Mouse (Mus musculus): Measurements from ENCODE around the gene Wnt7a.

- no peak for TF ChIP-seq USF1 (IDR thresholded peaks at IDR 0.05; ENCODE audit: low read depth)
- no peak for TF ChIP-seq POLR2A (IDR thresholded peaks at IDR 0.05; ENCODE audit: insufficient read length, low read depth)
- no peak for TF ChIP-seq MAX (IDR thresholded peaks at IDR 0.05; ENCODE audit: low read depth)
- TF ChIP-seq CEBPB (IDR thresholded peaks at IDR 0.05; ENCODE audit: insufficient read depth, poor library complexity, severe bottlenecking) = no peak
- no peak for TF ChIP-seq TCF12 (IDR thresholded peaks at IDR 0.05; ENCODE audit: insufficient read depth, poor library complexity, severe bottlenecking)
- TF ChIP-seq MYOD1 (IDR thresholded peaks at IDR 0.05; ENCODE audit: control insufficient read depth in 1 of 3, insufficient read length in 2 of 3, low read depth in 2 of 3) = no peak
- no peak for TF ChIP-seq MYOG (IDR thresholded peaks at IDR 0.05; ENCODE audit: control insufficient read depth in 1 of 3, insufficient read depth in 1 of 3, insufficient read length in 2 of 3, low read depth in 2 of 3)
- no peak for TF ChIP-seq REST (IDR thresholded peaks at IDR 0.05; ENCODE audit: insufficient read depth, insufficient read length)
- no peak for TF ChIP-seq E2F4 (IDR thresholded peaks at IDR 0.05; ENCODE audit: insufficient read depth)
- no peak for TF ChIP-seq TCF3 (IDR thresholded peaks at IDR 0.05; ENCODE audit: insufficient read length, low read depth)
- TF ChIP-seq POLR2AphosphoS2 (IDR thresholded peaks at IDR 0.05; ENCODE audit: insufficient read length, low read depth) = no peak
- no peak for TF ChIP-seq SRF (IDR thresholded peaks at IDR 0.05; ENCODE audit: control insufficient read depth, insufficient read length, low read depth)
These were observed 86.4 kb downstream of the Wnt7a start for GRCm38 (mm10) chr6:91324752-91325151.

Data from myocyte (in vitro differentiated cells).